10 mouse cellular contexts compared by ENCODE assay signal in genomic region chr13:23429771-23430380, GRCm38 (mm10). TPM values are rescaled to one million over a fixed set of nuclear protein-coding genes. Genes with fewer than 3 reads are reported as not detected.
DNase-seq lines count a peak whose midpoint lies in the region; ATAC-seq and TF ChIP-seq lines count a peak whose summit lies in the region.
"Had no signal": no experiment of that assay in that cellular context is flagged by ENCODE, and none has a peak within 500 bp of the region (broad histone marks: within the 10 kb centered on the region; RNA-seq: fewer than 3 reads in every experiment).

No protein-coding gene starts in this region.

- no peak overlapping the region for H3K27ac ChIP-seq in kidney, adult 2 months (ENCODE audit: insufficient read depth, low read depth, low read length)
- H3K27ac ChIP-seq in embryonic facial prominence, embryonic 10.5 days (replicated peaks), result peak overlapping the region; percentile 93
- H3K27ac ChIP-seq in intestine, embryonic 14.5 days (ENCODE audit: low read depth), result peak overlapping the region; percentile 89; the same call in 1 of the 2 replicates
- H3K27ac ChIP-seq in neural tube, embryonic 11.5 days (ENCODE audit: low read depth, low read length), result no peak overlapping the region; the same call in 1 of the 2 replicates

- intact Hi-C loops in left cerebral cortex, postnatal 14 days (cut with DNase I), result loop anchor here (2.0 to 10.0 kb wide), 4 partner anchors 89 to 1488 kb away; partner anchors contain the start of genes Hist1h2bb and Hist1h3c

- peaks cover 3% of the 10 kb centered on the region; the same call in 1 of the 2 replicates for H3K4me1 ChIP-seq in kidney, adult 2 months (ENCODE audit: control insufficient read depth, insufficient read depth, low read length)
- H3K4me1 ChIP-seq in embryonic facial prominence, embryonic 10.5 days, result peaks cover 23% of the 10 kb centered on the region
- H3K4me1 ChIP-seq in intestine, embryonic 14.5 days (replicated peaks; ENCODE audit: control insufficient read depth, insufficient read depth, low read length), result peaks cover 21% of the 10 kb centered on the region; the same call in 1 of the 2 replicates
- H3K4me1 ChIP-seq in neural tube, embryonic 11.5 days (ENCODE audit: control insufficient read depth, insufficient read depth, low read length), result peaks cover 5% of the 10 kb centered on the region; the same call in 1 of the 2 replicates

- H3K4me3 ChIP-seq in kidney, adult 2 months (ENCODE audit: insufficient read depth, low read depth, low read length), result peak overlapping the region; percentile 27; the same call in 1 of the 2 replicates
- peak overlapping the region; percentile 66 for H3K4me3 ChIP-seq in embryonic facial prominence, embryonic 10.5 days
- peak overlapping the region; percentile 52 for H3K4me3 ChIP-seq in intestine, embryonic 14.5 days (ENCODE audit: low read depth, low read length)
- H3K4me3 ChIP-seq in neural tube, embryonic 11.5 days (ENCODE audit: low read depth, low read length), result peak overlapping the region; percentile 53

- no peaks in the 10 kb centered on the region for H3K27me3 ChIP-seq in kidney, adult 2 months (replicated peaks; ENCODE audit: control insufficient read depth, insufficient read depth, low read length)
- H3K27me3 ChIP-seq in embryonic facial prominence, embryonic 10.5 days (replicated peaks; ENCODE audit: low read depth, poor library complexity, severe bottlenecking), result no peaks in the 10 kb centered on the region
- no peaks in the 10 kb centered on the region for H3K27me3 ChIP-seq in intestine, embryonic 14.5 days (replicated peaks; ENCODE audit: control insufficient read depth, insufficient read depth, low read length)
- H3K27me3 ChIP-seq in neural tube, embryonic 11.5 days (ENCODE audit: control insufficient read depth, insufficient read depth, low read length), result no peaks in the 10 kb centered on the region

- peak overlapping the region; percentile 79 for H3K4me2 ChIP-seq in intestine, embryonic 14.5 days (ENCODE audit: low read length)
- peak overlapping the region; percentile 58 for H3K4me2 ChIP-seq in neural tube, embryonic 11.5 days (ENCODE audit: low read depth)

- no peak for DNase-seq in kidney, adult 2 months
- no peak for DNase-seq in kidney, postnatal 4 days
- DNase-seq in embryonic facial prominence, embryonic 10.5 days (ENCODE audit: low spot score), result no peak
- peak; percentile 66 for DNase-seq in intestine, embryonic 14.5 days (ENCODE audit: low spot score)
- no peak for DNase-seq in neural tube, embryonic 11.5 days (ENCODE audit: low spot score)
- DNase-seq in left cerebral cortex, postnatal 14 days (ENCODE audit: low spot score in 2 of 2), result no peak
- DNase-seq in thymus, postnatal 14 days, result no peak
- DNase-seq in thymus, postnatal 10 days (ENCODE audit: low spot score in 2 of 2), result no peak

- TF ChIP-seq POLR2A in kidney, adult 2 months (IDR thresholded peaks at IDR 0.05; ENCODE audit: low read depth, low read length), result no peak

- H3K9me3 ChIP-seq in embryonic facial prominence, embryonic 10.5 days, result no peaks in the 10 kb centered on the region
- H3K9me3 ChIP-seq in intestine, embryonic 14.5 days (ENCODE audit: control insufficient read depth, low read length), result no peaks in the 10 kb centered on the region
- H3K9me3 ChIP-seq in neural tube, embryonic 11.5 days (ENCODE audit: control insufficient read depth, low read length), result no peaks in the 10 kb centered on the region

- TF ChIP-seq CTCF in kidney, adult 2 months (conservative IDR thresholded peaks at IDR 0.05; ENCODE audit: insufficient read depth, insufficient read length, low read depth, low read length), result no peak

- ATAC-seq in intestine, embryonic 14.5 days (replicated peaks; ENCODE audit: low FRiP score, low TSS enrichment, low read depth), result no peak
- ATAC-seq in neural tube, embryonic 11.5 days (ENCODE audit: insufficient read depth, low FRiP score, low TSS enrichment), result no peak

- H3K36me3 ChIP-seq in kidney, adult 2 months (ENCODE audit: control insufficient read depth, insufficient read depth, low read length), result no peaks in the 10 kb centered on the region
- no peaks in the 10 kb centered on the region for H3K36me3 ChIP-seq in embryonic facial prominence, embryonic 10.5 days (replicated peaks)
- no peaks in the 10 kb centered on the region for H3K36me3 ChIP-seq in intestine, embryonic 14.5 days (ENCODE audit: control insufficient read depth, insufficient read depth, low read length)
- no peaks in the 10 kb centered on the region for H3K36me3 ChIP-seq in neural tube, embryonic 11.5 days (ENCODE audit: control insufficient read depth, insufficient read depth, low read length)

- WGBS in kidney, adult 2 months, result 38% methylated on average over 10 of the region's 10 CpGs
- WGBS in embryonic facial prominence, embryonic 10.5 days, result 45% methylated on average over 10 of the region's 10 CpGs
- 27% methylated on average over 10 of the region's 10 CpGs for WGBS in intestine, embryonic 14.5 days
- 46% methylated on average over 10 of the region's 10 CpGs for WGBS in neural tube, embryonic 11.5 days

- peak overlapping the region; percentile 67 for H3K9ac ChIP-seq in intestine, embryonic 14.5 days (ENCODE audit: low read length)
- H3K9ac ChIP-seq in neural tube, embryonic 11.5 days (ENCODE audit: low read length), result peak overlapping the region; percentile 77

RNA-seq across cellular contexts. Expression of gene Abt1, which starts 6.2 kb away (rescaled TPM):
- 3.3 and 3.9 TPM in 2 replicates for polyA plus RNA-seq in kidney, adult 2 months (2012; rRNA removed)
- 15.0 and 15.6 TPM in 2 replicates for polyA plus RNA-seq in embryonic facial prominence, embryonic 10.5 days (2016; fragmentation: Nextera tagmentation; extraction: Ambion mirVana)
- 11.9 and 13.8 TPM in 2 replicates for polyA plus RNA-seq in intestine, embryonic 14.5 days (2014; fragmentation: Nextera tagmentation; extraction: Ambion mirVana)
- 13.3 and 13.7 TPM in 2 replicates for polyA plus RNA-seq in neural tube, embryonic 11.5 days (2014; fragmentation: Nextera tagmentation; extraction: Ambion mirVana)
- total RNA-seq in left cerebral cortex, postnatal 14 days (2021), result 1 to 10 TPM; 6.9 to 7.1 TPM

RNA-seq across cellular contexts. Expression of gene Btn1a1, which starts 35.8 kb away (rescaled TPM):
- not detected in 2 replicates for polyA plus RNA-seq in kidney, adult 2 months (2012; rRNA removed)
- 0.12 and 0.16 TPM in 2 replicates for polyA plus RNA-seq in embryonic facial prominence, embryonic 10.5 days (2016; fragmentation: Nextera tagmentation; extraction: Ambion mirVana)
- 0.05 and 0.11 TPM in 2 replicates for polyA plus RNA-seq in intestine, embryonic 14.5 days (2014; fragmentation: Nextera tagmentation; extraction: Ambion mirVana)
- polyA plus RNA-seq in neural tube, embryonic 11.5 days (2014; fragmentation: Nextera tagmentation; extraction: Ambion mirVana), result 0.16 TPM in 1 of 2 replicates, not detected in the other
- total RNA-seq in left cerebral cortex, postnatal 14 days (2021), result not detected
- total RNA-seq: layer of hippocampus, postnatal 10 days had no signal
- polyA plus RNA-seq: urinary bladder, adult 2 months had no signal

RNA-seq across cellular contexts. Expression of gene Btn2a2, which starts 58.8 kb away (rescaled TPM):
- not detected in 2 replicates for polyA plus RNA-seq in kidney, adult 2 months (2012; rRNA removed)
- polyA plus RNA-seq in embryonic facial prominence, embryonic 10.5 days (2016; fragmentation: Nextera tagmentation; extraction: Ambion mirVana), result 0.99 and 1.2 TPM in 2 replicates
- polyA plus RNA-seq in intestine, embryonic 14.5 days (2014; fragmentation: Nextera tagmentation; extraction: Ambion mirVana), result 0.14 and 0.52 TPM in 2 replicates
- polyA plus RNA-seq in neural tube, embryonic 11.5 days (2014; fragmentation: Nextera tagmentation; extraction: Ambion mirVana), result 0.65 and 0.81 TPM in 2 replicates
- 1 to 10 TPM in 1 of 2 experiments, under 1 TPM in 1; 0.82 to 1.3 TPM for total RNA-seq in left cerebral cortex, postnatal 14 days (2021)
- polyA plus RNA-seq: urinary bladder, adult 2 months had no signal

Comparison
In these comparisons a context has a peak if more than half of its experiments do, and no peak if none do; other contexts are left out.
1. H3K27ac ChIP-seq: peak in embryonic facial prominence, embryonic 10.5 days (single experiment) and intestine, embryonic 14.5 days (single experiment); none in kidney, adult 2 months (single experiment) and neural tube, embryonic 11.5 days (single experiment).
2. Peak in every context shown above with its lines, with median percentiles within 50 percentile points of each other: H3K4me3 ChIP-seq.